Mouse (Mus musculus): ENCODE data around the gene Des. TPM values are rescaled to one million over a fixed set of nuclear protein-coding genes. Genes with fewer than 3 reads are reported as not detected.
A peak's percentile ranks its signal among the peaks of the same experiment; 100 is the strongest.

Des gene
- polyA plus RNA-seq, 2 experiments = 53.7 to 78.6 TPM

DNA sequence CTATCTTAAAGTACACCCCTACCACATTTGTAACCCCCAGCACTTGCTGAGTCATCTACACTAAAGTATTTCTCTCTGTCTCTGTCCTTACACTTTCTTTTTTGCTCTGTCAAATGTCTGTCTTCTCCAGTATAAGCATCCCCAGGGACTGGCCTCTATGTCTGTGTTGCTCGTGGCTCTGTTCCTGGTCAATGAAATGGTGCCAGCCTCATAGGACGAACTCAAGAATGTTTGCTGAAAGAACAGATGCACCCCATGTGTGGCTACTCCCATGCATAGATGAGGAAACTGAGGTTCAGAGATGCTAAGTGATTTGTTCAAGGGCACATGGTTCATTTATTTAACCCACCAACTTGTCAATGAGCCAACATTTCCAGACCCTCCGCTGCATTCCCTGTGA lies 12.3 kb downstream of the Des start:
- WGBS = 74% methylated on average over 3 of the region's 3 CpGs
- no peak overlapping the region for H3K27ac ChIP-seq (replicated peaks; ENCODE audit: low read depth, low read length)
- H3K4me3 ChIP-seq (replicated peaks; ENCODE audit: low read length) = no peak overlapping the region
- H3K4me2 ChIP-seq (replicated peaks; ENCODE audit: low read depth, low read length, severe bottlenecking) = no peak overlapping the region
- no peaks in the 10 kb centered on the region for H3K9me3 ChIP-seq (ENCODE audit: control insufficient read depth, low read length)
- no peaks in the 10 kb centered on the region for H3K36me3 ChIP-seq (ENCODE audit: control insufficient read depth, insufficient read depth, low read length)
- H3K9ac ChIP-seq (ENCODE audit: low read depth, low read length, severe bottlenecking) = no peak overlapping the region
- DNase-seq (ENCODE audit: low spot score) (no peak), ATAC-seq (ENCODE audit: low FRiP score, low read depth) (no peak)
- peaks cover 13% of the 10 kb centered on the region for H3K4me1 ChIP-seq (ENCODE audit: control insufficient read depth, insufficient read depth, low read length)
- H3K27me3 ChIP-seq (ENCODE audit: control insufficient read depth, insufficient read depth, low read length) = no peaks in the 10 kb centered on the region
- TF ChIP-seq POLR2A (IDR thresholded peaks at IDR 0.05; ENCODE audit: borderline replicate concordance, extremely low read depth, insufficient read depth, insufficient read length) = no peak

DNA sequence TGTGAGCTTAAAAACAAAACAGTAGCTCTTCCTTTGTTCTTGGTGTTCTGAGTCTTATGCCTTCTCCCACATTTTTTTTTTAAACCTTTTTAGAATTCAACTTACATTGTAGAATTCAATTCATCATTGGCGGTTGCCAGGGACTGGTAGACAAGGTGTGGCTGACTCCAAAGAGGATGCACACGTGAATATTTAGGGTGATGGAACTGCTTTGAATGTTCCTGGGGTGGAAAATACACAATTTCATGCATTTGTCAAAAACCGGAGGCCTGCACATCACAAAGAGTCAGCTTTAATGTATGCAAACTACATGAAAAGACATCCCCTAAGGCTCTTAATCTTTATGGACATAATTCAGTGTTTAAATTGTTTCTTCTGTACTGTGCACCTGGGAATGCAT lies 13.1 kb downstream of the Des start:
- H3K9ac ChIP-seq (ENCODE audit: low read depth, low read length, severe bottlenecking) = no peak overlapping the region
- H3K27me3 ChIP-seq (ENCODE audit: control insufficient read depth, insufficient read depth, low read length) = no peaks in the 10 kb centered on the region
- H3K4me2 ChIP-seq (replicated peaks; ENCODE audit: low read depth, low read length, severe bottlenecking) = no peak overlapping the region
- H3K27ac ChIP-seq (replicated peaks; ENCODE audit: low read depth, low read length) = no peak overlapping the region
- WGBS = 66% methylated on average over 3 of the region's 3 CpGs
- H3K36me3 ChIP-seq (ENCODE audit: control insufficient read depth, insufficient read depth, low read length) = no peaks in the 10 kb centered on the region
- DNase-seq (ENCODE audit: low spot score) (no peak), ATAC-seq (ENCODE audit: low FRiP score, low read depth) (no peak)
- TF ChIP-seq POLR2A (IDR thresholded peaks at IDR 0.05; ENCODE audit: borderline replicate concordance, extremely low read depth, insufficient read depth, insufficient read length) = no peak
- no peaks in the 10 kb centered on the region for H3K9me3 ChIP-seq (ENCODE audit: control insufficient read depth, low read length)
- no peak overlapping the region for H3K4me3 ChIP-seq (replicated peaks; ENCODE audit: low read length)
- H3K4me1 ChIP-seq (ENCODE audit: control insufficient read depth, insufficient read depth, low read length) = peaks cover 13% of the 10 kb centered on the region

DNA sequence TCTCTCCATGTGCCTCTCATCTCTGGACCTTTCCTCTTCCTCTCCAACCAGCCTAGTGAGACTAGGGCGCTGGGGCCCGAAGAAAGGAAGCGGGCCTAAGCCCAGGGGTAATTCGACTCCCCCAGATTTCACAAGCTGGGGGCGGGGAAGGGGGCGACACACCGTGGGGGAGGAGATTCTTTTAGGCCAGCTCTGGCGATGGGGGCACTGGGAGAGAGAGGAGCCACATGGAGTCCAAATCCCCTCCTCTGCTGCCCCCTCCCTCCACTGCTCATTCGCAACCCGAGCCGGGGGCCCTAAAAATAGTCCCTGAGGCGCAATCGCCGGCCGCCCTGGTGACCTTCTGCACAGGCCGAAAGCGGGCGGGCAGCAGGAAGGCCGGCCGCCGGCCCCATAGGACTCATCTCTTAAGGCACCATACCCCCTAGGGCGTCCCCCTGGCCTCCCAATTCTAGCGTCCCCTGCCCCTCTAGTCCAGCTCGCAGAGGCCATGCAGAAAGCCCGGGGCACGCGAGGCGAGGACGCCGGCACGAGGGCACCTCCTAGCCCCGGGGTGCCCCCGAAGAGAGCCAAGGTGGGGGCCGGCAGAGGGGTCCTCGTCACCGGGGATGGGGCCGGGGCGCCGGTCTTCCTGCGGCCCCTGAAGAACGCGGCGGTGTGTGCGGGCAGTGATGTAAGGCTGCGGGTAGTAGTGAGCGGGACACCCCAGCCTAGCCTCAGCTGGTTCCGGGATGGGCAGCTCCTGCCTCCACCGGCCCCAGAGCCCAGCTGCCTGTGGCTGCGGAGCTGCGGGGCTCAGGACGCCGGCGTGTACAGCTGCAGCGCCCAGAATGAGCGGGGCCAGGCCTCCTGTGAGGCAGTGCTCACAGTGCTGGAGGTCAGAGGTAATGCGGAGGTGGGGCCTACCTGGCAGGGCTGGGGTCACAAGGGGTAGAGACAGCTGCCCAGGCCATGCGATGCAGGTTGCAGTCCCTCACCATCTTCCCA lies 15.1 kb downstream of the Des start, which contains the start of gene Speg:
Gene Speg (plus strand): TSS at position 348 of the 987 bp plus-strand sequence.
- peak; percentile 42 for ATAC-seq (ENCODE audit: low FRiP score, low read depth)
- no peak for DNase-seq (ENCODE audit: low spot score)

DNA sequence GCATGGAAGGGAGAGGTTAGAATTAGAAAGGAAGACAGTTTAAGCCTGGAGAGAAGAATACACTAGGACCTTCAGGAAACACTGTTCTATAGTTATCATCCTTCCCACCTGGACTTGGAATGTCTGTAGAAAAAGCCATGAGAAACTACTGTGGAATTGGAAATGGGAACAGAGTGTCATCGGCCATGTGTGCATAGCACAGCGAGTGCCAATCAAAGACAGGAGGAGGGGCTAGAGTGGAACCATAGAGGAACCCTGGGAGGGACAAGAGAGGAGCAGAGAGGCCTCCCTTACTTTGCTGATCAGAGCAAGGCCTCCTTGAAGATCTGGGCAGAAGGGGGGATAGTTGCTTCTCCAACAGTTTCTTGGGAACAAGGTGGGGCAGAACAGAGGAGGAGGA lies 19.1 kb downstream of the Des start:
- ATAC-seq (ENCODE audit: low FRiP score, low read depth) = no peak
- H3K36me3 ChIP-seq (ENCODE audit: control insufficient read depth, insufficient read depth, low read length) = no peaks in the 10 kb centered on the region
- no peak overlapping the region for H3K27ac ChIP-seq (replicated peaks; ENCODE audit: low read depth, low read length)
- H3K9ac ChIP-seq (ENCODE audit: low read depth, low read length, severe bottlenecking) = no peak overlapping the region
- no peak for DNase-seq (ENCODE audit: low spot score)
- TF ChIP-seq POLR2A (IDR thresholded peaks at IDR 0.05; ENCODE audit: borderline replicate concordance, extremely low read depth, insufficient read depth, insufficient read length) = no peak
- no peaks in the 10 kb centered on the region for H3K27me3 ChIP-seq (ENCODE audit: control insufficient read depth, insufficient read depth, low read length)
- no peak overlapping the region for H3K4me3 ChIP-seq (replicated peaks; ENCODE audit: low read length)
- 77% methylated on average over 2 of the region's 2 CpGs for WGBS
- no peak overlapping the region for H3K4me2 ChIP-seq (replicated peaks; ENCODE audit: low read depth, low read length, severe bottlenecking)
- H3K9me3 ChIP-seq (ENCODE audit: control insufficient read depth, low read length) = no peaks in the 10 kb centered on the region
- peaks cover 24% of the 10 kb centered on the region for H3K4me1 ChIP-seq (ENCODE audit: control insufficient read depth, insufficient read depth, low read length)

More for the DNA sequence above, 15.1 kb downstream of the Des start, which contains the start of gene Speg:
- H3K9me3 ChIP-seq (ENCODE audit: control insufficient read depth, low read length) = no peaks in the 10 kb centered on the region
- H3K27me3 ChIP-seq (ENCODE audit: control insufficient read depth, insufficient read depth, low read length) = no peaks in the 10 kb centered on the region
- peak within 1 kb of the TSS; percentile 34 for H3K4me3 ChIP-seq (replicated peaks; ENCODE audit: low read length)
- peak within 1 kb of the TSS; percentile 61 for H3K9ac ChIP-seq (ENCODE audit: low read depth, low read length, severe bottlenecking)
- no peaks in the 10 kb centered on the region for H3K36me3 ChIP-seq (ENCODE audit: control insufficient read depth, insufficient read depth, low read length)
- H3K27ac ChIP-seq (replicated peaks; ENCODE audit: low read depth, low read length) = no peak within 1 kb of the TSS
- H3K4me1 ChIP-seq (ENCODE audit: control insufficient read depth, insufficient read depth, low read length) = peaks cover 13% of the 10 kb centered on the region
- no peak for TF ChIP-seq POLR2A (IDR thresholded peaks at IDR 0.05; ENCODE audit: borderline replicate concordance, extremely low read depth, insufficient read depth, insufficient read length)
- WGBS = 5% methylated on average over 35 of the region's 57 CpGs
- H3K4me2 ChIP-seq (replicated peaks; ENCODE audit: low read depth, low read length, severe bottlenecking) = peak within 1 kb of the TSS; percentile 77

DNA sequence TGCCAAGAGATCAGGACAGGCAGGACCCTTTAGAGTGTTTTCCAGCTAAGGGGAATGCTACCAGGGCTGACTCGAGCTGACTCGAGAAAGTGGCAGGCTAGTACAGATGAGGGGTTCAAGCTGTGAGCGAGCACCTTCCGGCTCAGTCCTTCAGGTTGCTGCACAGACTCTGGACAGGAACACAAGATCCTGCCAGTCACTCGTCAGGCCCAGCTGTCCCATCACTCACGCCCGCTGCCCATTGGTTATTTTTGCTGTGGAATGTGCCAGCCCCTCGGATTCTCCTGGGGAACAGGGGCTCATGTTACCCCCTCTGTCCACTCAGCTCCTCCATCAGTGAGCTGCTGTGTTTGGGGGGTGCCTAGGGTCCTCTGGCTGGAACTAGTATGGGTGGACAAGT lies 19.8 kb downstream of the Des start:
- H3K27ac ChIP-seq (replicated peaks; ENCODE audit: low read depth, low read length) = no peak overlapping the region

More for the DNA sequence above, 19.8 kb downstream of the Des start:
- Histone ChIP-seq H3K9me3 (ENCODE audit: control insufficient read depth, low read length) (no peaks in the 10 kb centered on the region), H3K4me1 (ENCODE audit: control insufficient read depth, insufficient read depth, low read length) (peaks cover 20% of the 10 kb centered on the region), H3K27me3 (ENCODE audit: control insufficient read depth, insufficient read depth, low read length) (no peaks in the 10 kb centered on the region), H3K9ac (ENCODE audit: low read depth, low read length, severe bottlenecking) (no peak overlapping the region), H3K4me2 (replicated peaks; ENCODE audit: low read depth, low read length, severe bottlenecking) (no peak overlapping the region), H3K36me3 (ENCODE audit: control insufficient read depth, insufficient read depth, low read length) (peaks cover 3% of the 10 kb centered on the region; the same call in 1 of the 2 replicates), H3K4me3 (replicated peaks; ENCODE audit: low read length) (no peak overlapping the region)
- ATAC-seq (ENCODE audit: low FRiP score, low read depth) = peak; percentile 25; the same call in 1 of the 2 replicates
- WGBS = 61% methylated on average over 8 of the region's 8 CpGs
- DNase-seq (ENCODE audit: low spot score) = no peak
- no peak for TF ChIP-seq POLR2A (IDR thresholded peaks at IDR 0.05; ENCODE audit: borderline replicate concordance, extremely low read depth, insufficient read depth, insufficient read length)
